Mouse (Mus musculus): ENCODE results near the gene Olfr578. TPM values are rescaled to one million over a fixed set of nuclear protein-coding genes. Genes with fewer than 3 reads are reported as not detected.

Gene Olfr578
- polyA plus RNA-seq (2015; fragmentation: Nextera tagmentation; extraction: Ambion mirVana) = not detected in 2 replicates

- H3K4me2 ChIP-seq = no peak within 1 kb of the TSS
- H3K4me1 ChIP-seq = no peaks in the 10 kb centered on the region
- no peaks in the 10 kb centered on the region for H3K36me3 ChIP-seq
- no peaks in the 10 kb centered on the region for H3K9me3 ChIP-seq (replicated peaks)
- 79% methylated on average over 3 of the region's 3 CpGs for WGBS
- ATAC-seq (ENCODE audit: low FRiP score) = no peak
- no peaks in the 10 kb centered on the region for H3K27me3 ChIP-seq (replicated peaks)
- H3K4me3 ChIP-seq (replicated peaks) = no peak within 1 kb of the TSS
- no peak within 1 kb of the TSS for H3K9ac ChIP-seq (replicated peaks)
- no peak within 1 kb of the TSS for H3K27ac ChIP-seq (replicated peaks)
Observed at GRCm38 (mm10) chr7:102989224-102989623, at the start of gene Olfr578. Gene Olfr578 (minus strand): TSS chr7:102989324.

- Histone ChIP-seq H3K27me3 (replicated peaks) (no peaks in the 10 kb centered on the region), H3K27ac (replicated peaks) (no peak within 1 kb of the TSS), H3K9ac (replicated peaks) (no peak within 1 kb of the TSS), H3K36me3 (no peaks in the 10 kb centered on the region), H3K4me3 (replicated peaks) (no peak within 1 kb of the TSS), H3K4me1 (no peaks in the 10 kb centered on the region), H3K9me3 (replicated peaks) (no peaks in the 10 kb centered on the region), H3K4me2 (no peak within 1 kb of the TSS)
- ATAC-seq (ENCODE audit: low FRiP score) = no peak
Observed at GRCm38 (mm10) chr7:103037724-103038123, 48.6 kb upstream of the Olfr578 start, which contains the start of gene Olfr582. Gene Olfr582 (plus strand): TSS chr7:103038024.

GRCm38 (mm10) chr7:102975843-102976242, 13.3 kb downstream of the Olfr578 start, which contains the start of gene Olfr577:
Gene Olfr577 (minus strand): TSS chr7:102975943.
- no peaks in the 10 kb centered on the region for H3K27me3 ChIP-seq (replicated peaks)
- WGBS = 85% methylated on average over 2 of the region's 2 CpGs
- ATAC-seq (ENCODE audit: low FRiP score) = no peak
- H3K36me3 ChIP-seq = no peaks in the 10 kb centered on the region
- H3K4me1 ChIP-seq = no peaks in the 10 kb centered on the region
- no peak within 1 kb of the TSS for H3K27ac ChIP-seq (replicated peaks)
- H3K4me3 ChIP-seq (replicated peaks) = no peak within 1 kb of the TSS
- no peaks in the 10 kb centered on the region for H3K9me3 ChIP-seq (replicated peaks)
- H3K4me2 ChIP-seq = no peak within 1 kb of the TSS
- no peak within 1 kb of the TSS for H3K9ac ChIP-seq (replicated peaks)

GRCm38 (mm10) chr7:102974399-102974798, 14.7 kb downstream of the Olfr578 start:
- H3K9me3 ChIP-seq (replicated peaks) = no peaks in the 10 kb centered on the region
- H3K4me3 ChIP-seq (replicated peaks) = no peak overlapping the region
- no peak overlapping the region for H3K27ac ChIP-seq (replicated peaks)
- no peaks in the 10 kb centered on the region for H3K36me3 ChIP-seq
- H3K27me3 ChIP-seq (replicated peaks) = no peaks in the 10 kb centered on the region
- H3K4me2 ChIP-seq = no peak overlapping the region
- ATAC-seq (ENCODE audit: low FRiP score) = no peak
- H3K4me1 ChIP-seq = no peaks in the 10 kb centered on the region
- no peak overlapping the region for H3K9ac ChIP-seq (replicated peaks)
- 58% methylated on average over 1 of the region's 1 CpGs for WGBS

DNA sequence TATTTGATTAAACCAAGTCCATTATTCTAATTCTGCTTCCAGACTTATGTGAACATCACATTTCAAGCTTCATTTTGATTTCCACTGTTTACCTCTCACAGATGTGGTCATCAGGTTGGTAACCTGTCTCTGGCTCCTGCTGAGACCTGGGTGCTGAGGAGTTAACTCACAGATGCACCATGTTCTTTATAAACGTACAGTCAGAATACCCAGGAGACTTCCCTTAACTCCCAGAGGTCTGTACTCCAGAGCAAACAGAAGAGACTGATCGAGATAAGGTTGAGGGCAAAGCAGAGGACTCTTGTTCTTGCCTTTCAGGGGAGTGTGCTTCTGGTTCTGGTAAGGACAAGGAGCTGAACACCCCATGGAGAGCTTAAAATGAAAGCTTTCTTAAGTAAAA, 26.8 kb downstream of the Olfr578 start, which contains the start of gene Olfr576:
Gene Olfr576, plus strand, starts transcription at position 301 of the 400 bp plus-strand sequence.
- Histone ChIP-seq H3K9ac (replicated peaks) (no peak within 1 kb of the TSS), H3K36me3 (no peaks in the 10 kb centered on the region), H3K9me3 (replicated peaks) (no peaks in the 10 kb centered on the region), H3K27ac (replicated peaks) (no peak within 1 kb of the TSS), H3K4me3 (replicated peaks) (no peak within 1 kb of the TSS), H3K4me1 (no peaks in the 10 kb centered on the region), H3K27me3 (replicated peaks) (no peaks in the 10 kb centered on the region), H3K4me2 (no peak within 1 kb of the TSS)
- no peak for ATAC-seq (ENCODE audit: low FRiP score)
- 58% methylated on average over 2 of the region's 2 CpGs for WGBS

GRCm38 (mm10) chr7:102958593-102958992, 30.5 kb downstream of the Olfr578 start, which contains the start of gene Olfr575:
Gene Olfr575 (minus strand): TSS chr7:102958775.
- Histone ChIP-seq H3K4me2 (no peak within 1 kb of the TSS), H3K36me3 (no peaks in the 10 kb centered on the region), H3K27me3 (replicated peaks) (no peaks in the 10 kb centered on the region), H3K4me1 (no peaks in the 10 kb centered on the region), H3K27ac (replicated peaks) (no peak within 1 kb of the TSS), H3K9ac (replicated peaks) (no peak within 1 kb of the TSS), H3K4me3 (replicated peaks) (no peak within 1 kb of the TSS), H3K9me3 (replicated peaks) (no peaks in the 10 kb centered on the region)
- WGBS = 73% methylated on average over 1 of the region's 1 CpGs
- no peak for ATAC-seq (ENCODE audit: low FRiP score)

DNA sequence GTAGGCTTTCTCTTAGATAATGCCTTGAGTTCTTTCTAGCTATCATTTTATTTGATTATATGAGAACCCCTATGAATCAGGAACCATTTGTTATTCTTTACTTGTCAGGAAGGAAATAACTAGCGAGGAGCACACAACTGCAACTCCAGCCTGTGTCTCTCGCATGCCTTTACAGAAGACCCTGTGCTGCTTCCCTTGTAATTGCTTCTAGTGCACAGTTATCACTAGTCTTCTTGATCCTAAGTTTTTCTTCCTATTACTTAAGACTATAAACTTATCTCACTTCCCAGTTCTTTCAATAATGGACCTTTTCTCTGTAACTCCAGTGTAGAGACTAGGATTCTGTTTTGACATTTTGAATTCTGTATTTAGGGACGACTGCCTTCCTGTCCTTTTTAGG, 31.0 kb downstream of the Olfr578 start:
- Histone ChIP-seq H3K9me3 (replicated peaks) (no peaks in the 10 kb centered on the region), H3K27me3 (replicated peaks) (no peaks in the 10 kb centered on the region), H3K4me2 (no peak overlapping the region), H3K9ac (replicated peaks) (no peak overlapping the region), H3K4me3 (replicated peaks) (no peak overlapping the region), H3K36me3 (no peaks in the 10 kb centered on the region), H3K4me1 (no peaks in the 10 kb centered on the region), H3K27ac (replicated peaks) (no peak overlapping the region)
- no peak for ATAC-seq (ENCODE audit: low FRiP score)
- WGBS = 79% methylated on average over 3 of the region's 3 CpGs

GRCm38 (mm10) chr7:102950732-102951131, 38.4 kb downstream of the Olfr578 start:
- no peak overlapping the region for H3K4me3 ChIP-seq (replicated peaks)
- no peak overlapping the region for H3K27ac ChIP-seq (replicated peaks)
- no peaks in the 10 kb centered on the region for H3K27me3 ChIP-seq (replicated peaks)
- no peaks in the 10 kb centered on the region for H3K9me3 ChIP-seq (replicated peaks)
- 75% methylated on average over 1 of the region's 1 CpGs for WGBS
- H3K36me3 ChIP-seq = no peaks in the 10 kb centered on the region
- no peaks in the 10 kb centered on the region for H3K4me1 ChIP-seq
- H3K4me2 ChIP-seq = no peak overlapping the region
- no peak for ATAC-seq (ENCODE audit: low FRiP score)
- H3K9ac ChIP-seq (replicated peaks) = no peak overlapping the region

- H3K36me3 ChIP-seq = no peaks in the 10 kb centered on the region
- H3K27me3 ChIP-seq (replicated peaks) = no peaks in the 10 kb centered on the region
- H3K4me2 ChIP-seq = no peak within 1 kb of the TSS
- no peaks in the 10 kb centered on the region for H3K9me3 ChIP-seq (replicated peaks)
- H3K4me3 ChIP-seq (replicated peaks) = no peak within 1 kb of the TSS
- ATAC-seq (ENCODE audit: low FRiP score) = no peak
- no peaks in the 10 kb centered on the region for H3K4me1 ChIP-seq
- H3K27ac ChIP-seq (replicated peaks) = no peak within 1 kb of the TSS
- H3K9ac ChIP-seq (replicated peaks) = no peak within 1 kb of the TSS
- 90% methylated on average over 1 of the region's 1 CpGs for WGBS
Observed at GRCm38 (mm10) chr7:102948167-102948566, 41.0 kb downstream of the Olfr578 start, which contains the start of gene Olfr574. Gene Olfr574 (plus strand): TSS chr7:102948467.

GRCm38 (mm10) chr7:102943417-102943816, 45.7 kb downstream of the Olfr578 start:
- ATAC-seq (ENCODE audit: low FRiP score) = no peak
- WGBS = 86% methylated on average over 1 of the region's 1 CpGs
- H3K4me1 ChIP-seq = no peaks in the 10 kb centered on the region
- H3K27me3 ChIP-seq (replicated peaks) = no peaks in the 10 kb centered on the region
- no peak overlapping the region for H3K4me3 ChIP-seq (replicated peaks)
- no peak overlapping the region for H3K9ac ChIP-seq (replicated peaks)
- no peaks in the 10 kb centered on the region for H3K36me3 ChIP-seq
- no peak overlapping the region for H3K4me2 ChIP-seq
- no peaks in the 10 kb centered on the region for H3K9me3 ChIP-seq (replicated peaks)
- no peak overlapping the region for H3K27ac ChIP-seq (replicated peaks)

DNA sequence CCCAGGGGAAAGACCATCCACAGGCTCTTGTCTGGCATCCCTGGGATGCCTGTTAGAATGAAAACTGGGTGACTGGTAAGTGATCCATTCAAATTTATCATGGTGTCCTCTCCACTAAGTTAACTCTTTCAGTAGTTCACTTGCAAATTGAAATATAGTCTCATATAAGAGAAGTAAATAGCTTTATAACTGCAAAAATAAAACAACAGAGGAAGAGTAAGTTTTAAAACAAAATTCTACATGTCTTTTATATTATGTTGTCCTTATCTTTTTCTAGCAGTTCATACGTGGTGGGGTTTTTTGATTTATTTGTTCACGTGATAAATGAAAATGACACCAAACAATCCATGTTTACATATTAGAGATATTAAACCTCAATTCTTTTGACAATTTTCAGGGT, 46.6 kb downstream of the Olfr578 start, which contains the start of gene Olfr573-ps1:
Gene Olfr573-ps1, minus strand, starts transcription at position 101 of the 400 bp plus-strand sequence.
- WGBS = 94% methylated on average over 2 of the region's 2 CpGs

More for the DNA sequence above, 46.6 kb downstream of the Olfr578 start, which contains the start of gene Olfr573-ps1:
- H3K27me3 ChIP-seq (replicated peaks) = no peaks in the 10 kb centered on the region
- H3K36me3 ChIP-seq = no peaks in the 10 kb centered on the region
- no peak within 1 kb of the TSS for H3K4me2 ChIP-seq
- H3K4me1 ChIP-seq = no peaks in the 10 kb centered on the region
- no peak within 1 kb of the TSS for H3K9ac ChIP-seq (replicated peaks)
- no peaks in the 10 kb centered on the region for H3K9me3 ChIP-seq (replicated peaks)
- H3K27ac ChIP-seq (replicated peaks) = no peak within 1 kb of the TSS
- H3K4me3 ChIP-seq (replicated peaks) = no peak within 1 kb of the TSS
- ATAC-seq (ENCODE audit: low FRiP score) = no peak

All from neural tube, embryonic 15.5 days (tissue).